Mouse (Mus musculus) MEL (cell line): ENCODE measurements around the gene Rab8a.

Experiments used
- CHD1 ChIP-seq: IDR thresholded peaks from 2 replicates; pipeline ENCODE4 v1.6.1; 2012; ENCODE audit warnings: low read depth, mild to moderate bottlenecking, inconsistent platforms, low read length, improper control_type of control experiment
- MAFK ChIP-seq: IDR thresholded peaks from 2 replicates; pipeline ENCODE4 v1.6.1; 2011; ENCODE audit warnings: low read depth, mild to moderate bottlenecking, low read length, improper control_type of control experiment, borderline replicate concordance
- TAL1 ChIP-seq: IDR thresholded peaks from 2 replicates; pipeline ENCODE4 v1.6.1; 2012; ENCODE audit warnings: mild to moderate bottlenecking, inconsistent platforms, low read length, moderate library complexity, mixed read lengths

DNA sequence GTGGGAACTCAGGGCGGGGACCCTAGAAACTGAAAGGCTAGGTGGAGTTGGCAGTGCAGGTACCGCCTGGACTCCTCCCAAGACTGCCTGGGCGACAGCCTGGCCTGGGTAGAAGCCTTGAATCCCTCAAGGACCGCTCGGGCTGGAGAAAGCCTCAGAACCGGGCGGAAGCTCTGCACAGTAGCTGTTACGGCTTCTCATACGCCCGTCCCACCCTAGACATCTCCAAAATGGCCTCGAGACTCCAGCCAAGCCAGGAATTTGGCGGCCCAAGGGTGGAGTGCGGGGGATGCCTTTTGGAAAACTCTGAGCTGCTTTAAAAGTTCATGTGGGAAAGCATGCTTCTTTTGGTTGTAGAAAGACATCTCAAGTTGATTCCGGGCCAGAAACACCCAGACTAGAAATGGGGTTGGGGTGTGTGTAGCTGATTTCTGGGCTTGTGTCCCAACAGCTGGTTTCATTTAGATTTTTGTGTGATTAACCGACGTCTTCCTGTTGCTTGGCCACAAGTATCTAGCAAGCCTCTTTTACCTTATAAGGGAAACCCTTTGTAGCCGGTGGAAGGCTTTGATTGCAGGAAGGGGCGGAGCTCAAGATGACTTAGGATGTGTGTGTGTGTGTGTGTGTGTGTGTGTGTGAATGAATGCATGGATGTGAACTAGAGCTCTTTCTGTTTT is 24.6 kb upstream of the Rab8a start:
- TF ChIP-seq TAL1 = no peak
- no peak for TF ChIP-seq MAFK
- TF ChIP-seq CHD1 = no peak
